Mouse (Mus musculus): ENCODE data around the gene Rplp2.
A peak's percentile ranks its signal among the peaks of the same experiment; 100 is the strongest.
"Not testable (repeated sequence)": the region's sequence is repeated elsewhere in the genome, so short reads cannot be mapped to it uniquely, and the experiment has no call there.

The Rplp2 gene

DNA sequence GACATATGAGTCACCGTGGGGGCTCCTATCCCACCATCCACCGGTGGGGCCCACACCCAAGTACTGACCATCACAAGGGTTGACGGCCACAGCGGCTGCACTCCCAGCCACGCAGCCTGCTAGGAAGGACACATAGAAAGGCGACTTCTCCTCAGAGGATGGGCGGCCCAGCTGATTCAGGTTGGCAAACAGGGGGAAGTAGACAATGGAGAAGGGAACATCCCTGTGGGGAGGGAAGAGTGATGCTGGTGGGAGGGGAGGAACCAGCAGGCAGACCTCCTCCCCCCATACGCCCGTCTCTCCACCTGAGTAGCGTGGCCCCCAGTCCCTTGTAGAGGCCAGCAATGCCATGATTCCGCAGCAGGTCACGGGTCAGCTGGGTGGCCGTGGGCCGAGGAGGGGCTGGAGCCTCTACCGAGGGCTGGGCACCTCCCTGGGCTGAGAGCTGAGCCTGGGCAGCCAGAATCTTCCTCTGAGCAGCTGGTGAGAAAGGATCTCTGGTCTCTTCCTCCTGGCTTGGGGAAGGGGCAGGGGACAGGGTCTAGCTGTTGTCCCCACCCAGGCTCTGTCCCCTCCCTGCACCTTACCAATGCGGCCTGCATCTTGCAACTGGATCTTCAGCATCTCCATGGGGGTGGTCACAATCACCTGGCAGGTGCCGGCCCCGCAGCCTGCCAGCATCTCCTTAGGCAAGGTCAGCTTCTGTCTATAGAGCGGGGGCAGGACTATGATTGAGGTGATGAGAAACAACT, 15.6 kb upstream of the Rplp2 start:
- DNase-seq = no peak

DNA sequence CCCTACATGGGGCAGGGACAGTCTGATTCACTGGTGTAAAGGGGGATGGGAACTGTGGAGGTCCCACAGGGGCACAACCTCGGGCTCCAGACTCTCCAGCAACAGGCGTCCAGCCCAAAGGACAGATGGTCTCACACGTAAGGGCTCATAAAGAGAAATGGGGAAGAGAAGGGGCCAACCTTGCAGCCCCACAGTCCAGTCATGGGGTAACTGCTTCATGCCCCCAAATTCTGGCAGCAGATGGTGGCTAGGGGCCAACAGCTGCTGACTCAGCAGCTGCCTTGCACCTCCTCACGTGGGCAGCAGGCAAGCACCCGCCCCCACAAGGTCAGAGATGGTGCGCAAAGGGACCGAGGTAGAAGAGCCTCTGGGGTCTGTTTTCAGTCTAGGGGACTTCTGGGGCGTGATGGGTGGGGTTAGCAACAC, 15.0 kb upstream of the Rplp2 start:
- no peak for DNase-seq

DNA sequence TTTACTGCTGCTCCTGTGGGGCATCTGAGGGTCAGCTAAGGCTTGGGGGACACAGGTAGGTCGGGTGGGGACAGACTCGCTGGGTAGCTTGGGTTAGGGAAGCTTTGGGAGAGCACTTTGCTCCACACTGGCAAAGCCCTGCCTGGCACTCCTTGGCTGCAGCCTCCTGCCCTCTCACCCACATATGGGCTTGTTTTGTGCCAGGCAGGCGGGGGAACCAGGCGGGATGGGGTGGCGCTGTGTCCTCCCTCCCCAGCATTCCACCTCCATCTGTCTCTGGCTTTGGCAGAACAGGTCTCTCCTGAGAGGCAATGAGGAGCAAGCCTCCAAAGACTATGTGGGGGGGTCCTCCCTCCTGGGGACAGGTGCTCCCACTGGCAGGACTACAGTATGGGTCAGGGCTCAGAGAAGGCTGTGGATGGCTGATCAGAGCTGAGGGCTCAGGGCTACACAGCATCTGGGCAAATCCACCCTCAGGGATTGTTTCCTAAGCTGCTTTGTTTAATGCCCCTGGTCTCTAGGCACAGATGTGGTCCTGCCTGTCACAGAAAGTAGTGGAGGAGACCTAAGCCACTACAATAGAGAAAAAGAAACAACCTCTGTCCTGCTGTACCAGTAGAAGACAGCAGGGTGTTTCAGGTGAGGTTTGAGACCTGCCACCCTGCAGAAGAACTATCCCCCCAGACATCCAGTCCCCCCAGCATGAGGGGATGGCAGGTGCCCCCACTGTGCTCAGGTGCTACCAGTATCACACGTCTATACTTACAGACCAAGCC, 14.2 kb upstream of the Rplp2 start:
- DNase-seq = no peak

GRCm38 (mm10) chr7:141433517-141434400, 13.4 kb upstream of the Rplp2 start:
- DNase-seq = no peak

DNA sequence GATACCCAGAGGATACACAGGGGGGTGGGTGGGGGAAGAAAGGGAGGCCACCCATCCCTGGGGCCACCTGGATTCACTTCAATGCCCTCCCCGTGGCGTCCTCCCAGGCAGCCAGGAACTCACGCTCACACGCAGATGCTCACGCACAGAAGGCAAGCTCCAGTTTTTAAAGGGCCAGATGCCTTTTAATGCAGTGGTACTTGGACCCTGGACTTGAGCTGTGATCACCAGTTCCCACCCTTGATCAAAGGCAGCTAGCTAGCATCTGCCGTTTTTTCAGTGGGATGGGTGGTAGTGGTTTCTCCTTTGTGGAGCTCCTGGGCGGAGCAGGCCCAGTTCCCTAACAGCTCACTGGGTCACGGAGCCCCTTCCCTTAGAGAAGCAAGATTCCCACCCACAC, 12.7 kb upstream of the Rplp2 start:
- no peak for DNase-seq

GRCm38 (mm10) chr7:141435129-141435855, 11.9 kb upstream of the Rplp2 start:
- DNase-seq = peak; percentile 62 to 67

- no peak for DNase-seq
These were observed 11.2 kb upstream of the Rplp2 start for GRCm38 (mm10) chr7:141435856-141436522.

GRCm38 (mm10) chr7:141436523-141436892, 10.7 kb upstream of the Rplp2 start:
- no peak for DNase-seq

DNA sequence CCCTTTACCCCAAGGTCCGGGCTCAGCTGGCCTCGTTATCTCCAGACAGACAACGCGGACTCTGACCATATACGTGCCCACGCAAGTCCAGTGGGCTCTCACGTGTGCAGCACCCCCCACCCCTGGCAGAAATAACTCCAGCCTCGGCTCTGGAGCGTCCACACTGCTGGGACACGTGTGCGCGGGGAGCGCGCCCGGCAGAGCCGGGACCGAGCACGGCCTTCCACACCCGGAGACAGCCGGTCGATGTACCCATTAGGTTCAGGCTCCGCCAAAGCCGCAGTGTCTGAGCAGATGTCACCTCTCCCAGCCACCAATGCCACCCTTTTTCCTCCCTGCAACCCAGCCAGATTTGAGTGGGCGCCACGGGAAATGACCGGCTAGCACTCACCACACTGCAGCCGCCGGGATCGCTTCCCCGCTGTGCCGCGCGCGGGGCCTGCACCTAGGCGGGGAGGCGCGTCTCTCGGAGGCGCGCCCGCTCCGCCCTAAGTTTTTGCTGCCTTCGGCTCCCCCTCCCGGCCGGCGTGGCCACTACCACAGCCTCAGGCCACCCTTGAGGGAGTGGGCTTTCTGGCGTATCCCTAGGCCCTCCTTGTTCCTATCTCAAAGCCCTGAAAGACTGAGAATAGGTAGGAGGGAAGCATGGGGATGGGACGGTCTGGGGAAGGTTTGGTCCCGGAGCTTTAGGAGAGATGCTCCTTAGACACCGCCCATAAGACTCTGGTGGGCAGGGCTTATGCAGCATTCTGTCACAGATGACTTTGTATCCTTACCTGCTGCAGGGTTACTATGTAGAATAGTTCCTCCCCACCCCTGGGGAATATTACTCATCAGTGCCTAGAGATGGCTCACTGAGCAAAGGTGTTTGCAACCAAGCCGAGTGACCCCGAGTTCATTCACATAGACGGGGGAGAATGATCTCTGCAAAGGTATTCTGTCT, 9.7 kb upstream of the Rplp2 start, which contains the start of gene Slc25a22:
Slc25a22 (minus strand) TSS at position 715 of the 943 bp plus-strand sequence.
- peak; percentile 89 to 90 for DNase-seq

- no peak for DNase-seq
These were observed 8.8 kb upstream of the Rplp2 start for GRCm38 (mm10) chr7:141438201-141438968.

GRCm38 (mm10) chr7:141439140-141439679, 8.0 kb upstream of the Rplp2 start:
- DNase-seq = no peak

DNA sequence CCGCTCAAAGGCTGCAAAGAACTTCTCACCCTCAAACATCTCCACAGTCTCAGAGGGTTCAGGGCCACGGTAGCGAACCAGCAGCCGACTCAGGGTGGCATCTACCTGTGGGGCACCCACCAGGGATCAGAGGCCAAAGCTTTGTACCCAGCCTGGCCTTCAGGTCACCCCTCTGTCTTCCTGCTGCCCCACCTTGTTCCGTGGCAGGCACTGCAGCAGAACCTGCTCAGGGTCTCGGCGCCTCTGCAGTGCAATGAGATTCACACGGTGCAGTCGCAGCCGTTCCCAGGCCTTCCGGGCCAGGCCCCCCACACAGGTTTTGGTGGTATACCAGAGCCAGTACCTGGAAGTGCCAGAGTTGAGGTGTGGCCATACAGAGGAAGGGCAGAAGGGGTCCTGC, 7.4 kb upstream of the Rplp2 start:
- DNase-seq = no peak

DNA sequence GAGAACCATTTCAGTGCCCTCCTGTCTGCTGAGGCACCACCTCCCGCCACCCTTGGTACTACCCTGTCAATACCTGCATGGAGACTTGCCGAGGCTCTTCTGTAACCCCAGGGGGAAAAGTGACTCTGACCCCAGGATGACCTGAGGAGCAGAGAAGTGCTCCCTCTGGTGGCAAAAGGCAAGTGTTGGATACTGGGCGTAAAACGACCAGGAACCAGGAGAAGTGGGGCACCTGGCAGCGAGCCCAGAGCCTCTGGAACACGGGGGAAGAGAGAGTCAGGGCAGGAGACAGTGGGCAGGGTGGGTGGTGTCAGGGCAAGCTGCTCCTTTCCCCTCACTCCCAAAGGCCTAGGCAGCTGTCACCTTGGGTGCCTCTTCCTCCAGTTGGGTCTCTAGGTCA, 6.6 kb upstream of the Rplp2 start:
- peak; percentile 63 for DNase-seq

GRCm38 (mm10) chr7:141441460-141441859, 5.7 kb upstream of the Rplp2 start:
- DNase-seq = no peak

DNA sequence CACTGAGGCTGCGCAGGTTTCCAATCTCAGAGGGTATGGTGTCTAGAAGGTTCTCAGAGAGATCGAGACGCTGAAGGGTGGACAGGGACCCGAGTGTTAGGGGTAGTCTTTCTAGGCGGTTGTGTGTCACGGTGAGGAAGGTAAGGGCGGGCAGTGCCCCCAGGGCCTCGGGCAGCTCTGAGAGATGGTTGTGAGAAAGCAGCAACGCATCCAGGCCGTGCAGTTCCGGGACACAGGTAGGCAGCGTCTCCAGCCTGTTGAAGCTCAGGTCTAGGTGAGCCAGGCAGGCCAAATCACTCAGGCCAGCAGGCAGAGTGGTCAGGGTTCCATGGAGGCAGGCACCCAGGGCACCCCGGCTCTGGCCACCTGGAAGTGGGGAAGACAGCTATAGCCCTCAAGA, 5.0 kb upstream of the Rplp2 start:
- DNase-seq = no peak

DNA sequence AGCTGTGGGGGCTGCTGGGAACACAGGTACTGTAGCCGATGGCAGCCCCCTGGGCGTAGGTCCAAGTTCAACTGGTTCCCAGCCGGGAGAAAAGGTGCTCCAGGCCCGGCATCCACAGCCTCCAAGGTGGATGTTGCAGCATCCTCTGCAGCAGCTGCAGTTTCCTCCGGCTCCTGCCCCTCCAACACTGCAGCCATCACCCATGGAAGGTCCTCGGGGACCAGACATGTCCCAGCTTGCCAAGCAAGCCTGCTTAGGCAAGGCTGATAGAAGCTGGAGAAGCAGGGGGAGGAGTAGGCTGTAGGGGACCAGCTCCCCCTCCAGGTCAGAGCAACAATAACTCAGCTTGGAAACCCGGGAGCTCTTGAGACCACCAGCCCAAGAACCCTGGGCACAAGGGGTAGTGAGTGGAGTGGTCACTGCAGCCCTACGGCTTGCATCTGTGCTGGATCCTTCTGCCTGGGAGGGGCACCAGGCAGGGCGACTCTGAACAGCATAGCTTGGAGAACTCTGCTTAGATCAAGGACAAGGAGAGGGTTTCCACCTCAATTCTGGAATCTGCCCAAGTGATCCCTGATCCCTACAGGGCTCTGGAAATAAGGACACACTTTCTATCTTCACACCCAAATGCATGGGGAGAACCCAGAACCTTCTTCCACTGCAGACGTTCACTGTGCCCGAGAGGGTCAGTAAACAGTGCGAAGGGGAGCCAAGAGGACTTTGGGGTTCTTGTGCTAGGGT, 3.9 kb upstream of the Rplp2 start:
- DNase-seq = no peak

- peak; percentile 45 to 48 for DNase-seq
These were observed 3.3 kb upstream of the Rplp2 start, which contains the start of gene Pidd1 for GRCm38 (mm10) chr7:141443828-141444237. Pidd1 (minus strand) TSS chr7:141444025.

DNA sequence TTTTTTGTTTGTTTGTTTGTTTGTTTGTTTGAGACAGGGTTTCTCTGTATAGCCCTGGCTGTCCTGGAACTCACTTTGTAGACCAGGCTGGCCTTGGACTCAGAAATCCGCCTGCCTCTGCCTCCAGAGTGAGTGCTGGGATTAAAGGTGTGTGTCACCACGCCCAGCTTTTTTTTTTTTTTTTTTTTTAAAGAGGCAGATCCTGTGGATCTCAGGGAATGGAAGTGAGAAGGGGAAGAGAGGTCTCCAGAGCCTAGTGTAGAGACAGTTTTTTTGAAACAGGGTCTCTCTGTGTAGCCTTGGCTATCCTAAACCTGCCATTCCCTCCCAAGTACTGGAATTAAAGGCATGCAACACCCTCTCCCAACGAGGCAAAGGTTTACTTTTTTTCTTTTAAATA, 796 bp upstream of the Rplp2 start:
- DNase-seq = not testable (repeated sequence)

DNA sequence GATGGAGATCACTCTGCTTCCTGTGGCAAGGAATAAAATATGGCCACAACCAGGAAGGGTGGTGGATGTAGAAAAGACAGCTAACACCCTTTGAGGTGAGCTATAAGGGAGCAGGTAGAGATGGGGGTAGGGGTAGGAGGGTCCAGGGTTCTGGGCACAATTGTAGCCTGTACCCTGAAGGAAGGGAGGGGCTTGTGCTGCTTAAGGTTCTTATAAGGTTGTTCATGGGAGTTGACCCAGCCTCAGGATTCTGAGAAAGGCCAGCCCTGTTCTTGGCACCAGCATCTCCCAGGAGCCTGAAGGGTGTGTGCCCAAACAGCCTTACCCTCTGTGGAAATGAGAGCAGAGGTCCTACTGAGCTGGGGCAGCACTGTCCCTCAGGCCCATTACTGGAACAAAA, 4.8 kb downstream of the Rplp2 start:
- DNase-seq = no peak
